Mouse (Mus musculus) kidney, adult 2 months (tissue): ENCODE data around the gene Zyx.

Experiments
- CTCF ChIP-seq: fragments of 200-500 bp; conservative IDR thresholded peaks from 2 replicates; pipeline ENCODE4 v1.5.1; 2011; ENCODE audit warnings: low read depth, mild to moderate bottlenecking, control low read depth, low read length, moderate library complexity, mixed read lengths; ENCODE audit not compliant: insufficient read depth, insufficient read length
- POLR2A ChIP-seq: fragments of 200-500 bp; IDR thresholded peaks from one replicate; pipeline ENCODE4 v1.6.1; 2011; ENCODE audit warnings: low read depth, low read length, control low read depth

DNA sequence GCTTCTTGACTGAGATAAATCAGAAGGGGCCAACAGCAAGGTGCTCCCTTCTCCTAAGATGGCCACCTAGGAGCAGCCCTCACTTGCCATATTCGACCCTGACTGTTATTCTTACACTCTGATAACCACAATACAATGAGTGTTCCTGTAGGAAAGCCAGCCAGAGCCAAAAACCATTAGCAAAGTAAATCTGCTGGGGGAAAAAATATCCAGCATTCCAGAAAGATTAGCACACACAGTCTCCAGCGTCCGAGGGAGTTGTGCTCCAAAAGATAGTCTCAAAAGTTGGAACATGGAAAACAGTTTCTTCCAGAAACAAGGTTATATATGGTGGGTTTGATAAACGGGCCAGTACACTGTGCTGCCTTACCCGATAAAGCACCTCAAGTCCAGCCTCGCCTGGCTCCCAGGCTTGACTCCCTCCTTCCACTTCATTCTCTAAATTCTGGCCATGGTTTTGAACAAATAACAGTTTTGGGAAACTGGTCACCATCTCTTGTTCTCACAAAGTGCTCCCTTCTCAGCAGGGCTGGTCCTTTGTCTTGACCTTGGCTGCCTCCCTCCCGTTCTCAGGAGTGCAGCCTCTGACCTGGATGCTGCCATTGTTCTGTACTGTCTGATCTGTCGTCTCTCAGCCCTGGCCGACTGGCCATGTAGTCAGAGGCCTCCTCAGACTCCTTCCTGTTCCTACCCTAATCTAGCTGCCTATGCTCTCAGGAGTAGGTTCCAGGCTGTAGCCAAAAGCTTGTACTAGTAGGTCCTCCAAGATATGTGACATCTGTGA lies 10.1 kb downstream of the Zyx start:
- TF ChIP-seq POLR2A: no peak
- no peak for TF ChIP-seq CTCF
